Mouse (Mus musculus) cerebellum, adult 18-20 months (tissue): Measurements from ENCODE around the gene Pde4d.

Source experiments
- DNase-seq, 2 experiments: peaks; one replicate each; pipeline ENCODE4 v3.0.0; 2021

Gene Pde4d

GRCm38 (mm10) chr13:108492886-108493285 is 43.1 kb downstream of the Pde4d start:
- no peak for DNase-seq

GRCm38 (mm10) chr13:108494365-108494764 is 44.6 kb downstream of the Pde4d start:
- no peak for DNase-seq

GRCm38 (mm10) chr13:108497768-108498167 is 48.0 kb downstream of the Pde4d start:
- no peak for DNase-seq

GRCm38 (mm10) chr13:108498247-108498743 is 48.5 kb downstream of the Pde4d start:
- no peak for DNase-seq

- no peak for DNase-seq
Observed at GRCm38 (mm10) chr13:108498773-108499313, 49.1 kb downstream of the Pde4d start.

- DNase-seq, result no peak
Observed at GRCm38 (mm10) chr13:108501386-108501785, 51.6 kb downstream of the Pde4d start.

GRCm38 (mm10) chr13:108524548-108524947 is 74.8 kb downstream of the Pde4d start:
- no peak for DNase-seq

GRCm38 (mm10) chr13:108524969-108525368 is 75.2 kb downstream of the Pde4d start:
- DNase-seq, result no peak

- no peak for DNase-seq
Observed at GRCm38 (mm10) chr13:108526258-108527007, 76.7 kb downstream of the Pde4d start.

- DNase-seq, result no peak
Observed at GRCm38 (mm10) chr13:108527090-108527770, 77.5 kb downstream of the Pde4d start.

GRCm38 (mm10) chr13:108528343-108528742 is 78.6 kb downstream of the Pde4d start:
- no peak for DNase-seq

- no peak for DNase-seq
Observed at GRCm38 (mm10) chr13:108532875-108533274, 83.1 kb downstream of the Pde4d start.

- DNase-seq, result no peak
Observed at GRCm38 (mm10) chr13:108536436-108536835, 86.7 kb downstream of the Pde4d start.

GRCm38 (mm10) chr13:108536951-108537350 is 87.2 kb downstream of the Pde4d start:
- DNase-seq, result no peak

GRCm38 (mm10) chr13:108538760-108539369 is 89.1 kb downstream of the Pde4d start:
- no peak for DNase-seq

- DNase-seq, result no peak
Observed at GRCm38 (mm10) chr13:108541488-108541887, 91.7 kb downstream of the Pde4d start.

GRCm38 (mm10) chr13:108542342-108542761 is 92.6 kb downstream of the Pde4d start:
- no peak for DNase-seq

GRCm38 (mm10) chr13:108552288-108552687 is 102.5 kb downstream of the Pde4d start:
- DNase-seq, result no peak

GRCm38 (mm10) chr13:108552995-108553394 is 103.2 kb downstream of the Pde4d start:
- no peak for DNase-seq

- no peak for DNase-seq
Observed at GRCm38 (mm10) chr13:108554901-108555300, 105.2 kb downstream of the Pde4d start.

GRCm38 (mm10) chr13:108596938-108597337 is 147.2 kb downstream of the Pde4d start:
- DNase-seq, result no peak

GRCm38 (mm10) chr13:108598673-108599072 is 148.9 kb downstream of the Pde4d start:
- DNase-seq, result no peak

GRCm38 (mm10) chr13:108599186-108599900 is 149.6 kb downstream of the Pde4d start:
- no peak for DNase-seq
